Mouse (Mus musculus) liver, embryonic 14.5 days (tissue): Measurements from ENCODE around the gene Gpc6.

Source experiments
- CTCF ChIP-seq: IDR thresholded peaks from 2 replicates; pipeline ENCODE4 v1.5.1; 2016; ENCODE audit warnings: antibody characterized with exemption, low read depth, control low read depth
- EP300 ChIP-seq: IDR thresholded peaks from 2 replicates; pipeline ENCODE4 v1.6.1; 2016; ENCODE audit warnings: antibody characterized with exemption, low read depth

- no peak for TF ChIP-seq EP300
- TF ChIP-seq CTCF = no peak
These were observed 1096.9 kb downstream of the Gpc6 start for GRCm38 (mm10) chr14:118021867-118022543.
